Mouse (Mus musculus): ENCODE data around the gene Chst3. TPM values are rescaled to one million over a fixed set of nuclear protein-coding genes. Genes with fewer than 3 reads are reported as not detected.
"Not testable (repeated sequence)": the region's sequence is repeated elsewhere in the genome, so short reads cannot be mapped to it uniquely, and the experiment has no call there.

Chst3 gene
- polyA plus RNA-seq, 1 experiment: 1.7 TPM

DNA sequence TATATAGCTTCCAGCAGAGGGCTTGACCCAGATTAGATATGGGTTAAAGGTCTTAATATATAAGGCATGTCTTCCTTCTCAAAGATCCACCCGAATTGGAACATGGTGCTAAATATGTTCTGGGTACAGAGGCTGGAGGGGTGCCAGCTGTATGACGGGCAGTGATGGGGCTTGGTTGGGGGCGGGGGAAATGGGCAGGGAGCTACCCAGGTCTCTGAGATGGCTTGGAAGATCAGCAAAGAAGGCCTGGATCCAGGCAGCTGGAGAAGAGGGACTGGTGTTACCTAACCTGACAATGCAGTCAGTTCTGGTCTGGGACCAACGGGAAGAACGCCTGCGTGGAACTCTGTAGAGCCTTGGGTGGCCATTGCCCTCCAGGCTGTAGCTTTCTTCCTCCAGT, 10.1 kb upstream of the Chst3 start:
- Histone ChIP-seq H3K36me3 (ENCODE audit: control insufficient read depth, insufficient read depth) (no peaks in the 10 kb centered on the region), H3ac (ENCODE audit: control insufficient read depth, insufficient read length, low read depth) (no peak overlapping the region), H3K27me3 (ENCODE audit: control insufficient read depth, insufficient read depth, insufficient read length) (no peaks in the 10 kb centered on the region), H3K79me2 (ENCODE audit: control insufficient read depth, insufficient read depth) (no peaks in the 10 kb centered on the region), H3K79me3 (ENCODE audit: low read depth) (no peaks in the 10 kb centered on the region), H3K4me3 (ENCODE audit: insufficient read depth, poor library complexity, severe bottlenecking) (no peak overlapping the region)
- TF ChIP-seq CEBPB (IDR thresholded peaks at IDR 0.05; ENCODE audit: low read depth) (no peak), USF1 (IDR thresholded peaks at IDR 0.05; ENCODE audit: low read depth) (no peak), FOSL1 (IDR thresholded peaks at IDR 0.05; ENCODE audit: insufficient read depth, low read length, poor library complexity, severe bottlenecking) (no peak), CTCF (IDR thresholded peaks at IDR 0.05; ENCODE audit: control insufficient read depth, insufficient read depth, insufficient read length) (no peak), MYOG (IDR thresholded peaks at IDR 0.05; ENCODE audit: control insufficient read depth, extremely low read depth, insufficient read length) (no peak), MAX (IDR thresholded peaks at IDR 0.05) (no peak), MYOD1 (IDR thresholded peaks at IDR 0.05; ENCODE audit: control insufficient read depth, insufficient read length, low read depth) (no peak)

DNA sequence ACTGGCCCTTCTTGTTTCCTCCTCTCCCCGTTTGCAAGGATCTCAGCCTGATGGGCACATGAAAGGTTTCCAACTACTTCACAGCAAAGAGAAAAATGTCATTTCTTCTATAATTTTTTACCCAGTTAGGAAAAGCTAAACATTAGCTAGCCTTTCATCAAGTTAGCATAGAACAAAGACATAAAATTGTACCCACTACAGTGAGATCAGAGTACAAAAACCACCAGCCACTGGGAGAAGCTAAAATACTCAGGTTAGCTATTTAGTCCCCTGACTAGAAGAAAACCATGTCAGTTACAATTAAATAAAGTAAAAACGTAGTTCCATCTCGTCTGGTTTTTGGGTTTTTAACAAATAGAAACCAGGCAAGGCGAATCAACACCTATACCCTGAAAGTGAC, 8.6 kb upstream of the Chst3 start:
- Histone ChIP-seq H3K36me3 (ENCODE audit: control insufficient read depth, insufficient read depth) (no peaks in the 10 kb centered on the region), H3K27me3 (ENCODE audit: control insufficient read depth, insufficient read depth, insufficient read length) (no peaks in the 10 kb centered on the region), H3K79me2 (ENCODE audit: control insufficient read depth, insufficient read depth) (no peaks in the 10 kb centered on the region), H3K79me3 (ENCODE audit: low read depth) (no peaks in the 10 kb centered on the region), H3K4me3 (ENCODE audit: insufficient read depth, poor library complexity, severe bottlenecking) (no peak overlapping the region), H3ac (ENCODE audit: control insufficient read depth, insufficient read length, low read depth) (no peak overlapping the region)
- TF ChIP-seq MAX (IDR thresholded peaks at IDR 0.05) (no peak), FOSL1 (IDR thresholded peaks at IDR 0.05; ENCODE audit: insufficient read depth, low read length, poor library complexity, severe bottlenecking) (no peak)

DNA sequence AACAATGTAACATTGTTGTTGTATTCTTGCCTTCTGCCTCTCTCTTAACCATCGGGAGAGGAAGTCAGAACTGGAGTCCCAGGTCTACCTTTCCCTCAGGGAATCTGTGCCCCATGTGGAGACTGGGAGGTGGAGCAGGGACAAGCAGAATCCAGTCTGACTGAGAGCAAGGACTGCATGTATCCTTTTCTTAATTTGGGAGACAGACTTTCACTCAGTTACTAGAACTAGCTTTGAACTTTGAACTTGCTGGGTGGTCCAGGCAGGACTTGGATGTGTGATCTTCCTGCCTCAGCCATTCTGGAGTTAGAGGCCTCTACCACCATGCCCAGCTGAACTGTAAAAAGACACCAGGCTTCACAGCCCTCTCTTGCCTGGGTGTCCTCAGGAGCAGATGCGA, 5.5 kb upstream of the Chst3 start:
- no peaks in the 10 kb centered on the region for H3K36me3 ChIP-seq (ENCODE audit: control insufficient read depth, insufficient read depth)
- H3K79me2 ChIP-seq (ENCODE audit: control insufficient read depth, insufficient read depth): no peaks in the 10 kb centered on the region
- TF ChIP-seq USF1 (IDR thresholded peaks at IDR 0.05; ENCODE audit: low read depth) (no peak), MAX (IDR thresholded peaks at IDR 0.05) (no peak), MYOG (IDR thresholded peaks at IDR 0.05; ENCODE audit: control insufficient read depth, extremely low read depth, insufficient read length) (no peak), CTCF (IDR thresholded peaks at IDR 0.05; ENCODE audit: control insufficient read depth, insufficient read depth, insufficient read length) (no peak), CEBPB (IDR thresholded peaks at IDR 0.05; ENCODE audit: low read depth) (no peak), MYOD1 (IDR thresholded peaks at IDR 0.05; ENCODE audit: control insufficient read depth, insufficient read length, low read depth) (no peak), FOSL1 (IDR thresholded peaks at IDR 0.05; ENCODE audit: insufficient read depth, low read length, poor library complexity, severe bottlenecking) (no peak)
- H3K79me3 ChIP-seq (ENCODE audit: low read depth): no peaks in the 10 kb centered on the region
- no peak overlapping the region for H3ac ChIP-seq (ENCODE audit: control insufficient read depth, insufficient read length, low read depth)
- no peak overlapping the region for H3K4me3 ChIP-seq (ENCODE audit: insufficient read depth, poor library complexity, severe bottlenecking)
- no peaks in the 10 kb centered on the region for H3K27me3 ChIP-seq (ENCODE audit: control insufficient read depth, insufficient read depth, insufficient read length)

DNA sequence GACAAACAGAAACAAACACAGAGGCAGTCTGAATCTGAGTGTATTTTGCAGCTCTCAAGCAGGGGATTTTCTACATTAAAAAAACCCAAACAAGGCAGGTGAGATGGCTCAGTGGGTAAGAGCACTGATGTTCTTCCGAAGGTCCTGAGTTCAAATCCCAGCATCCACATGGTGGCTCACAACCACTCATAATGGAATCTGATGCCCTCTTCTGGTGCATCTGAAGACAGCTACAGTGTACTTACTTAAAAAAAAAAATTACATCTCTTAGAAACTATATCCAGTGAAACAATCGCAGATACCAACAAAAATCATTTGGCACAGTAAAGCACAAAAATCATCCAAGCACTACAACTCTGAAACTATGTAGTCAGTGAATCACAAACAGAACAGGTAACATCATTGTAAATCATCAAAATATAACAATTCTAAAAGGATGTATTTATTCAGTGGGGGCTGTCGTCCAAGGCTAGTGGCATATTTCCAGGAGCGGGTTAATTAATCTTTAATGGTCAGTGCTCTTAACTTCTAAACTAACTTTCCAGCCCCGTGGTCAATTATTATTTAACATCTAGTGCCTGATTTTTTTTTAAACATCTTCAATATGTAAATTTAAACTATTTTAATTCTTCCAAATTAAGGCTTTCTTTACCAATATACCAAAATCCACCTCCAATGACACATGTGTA, 2.7 kb upstream of the Chst3 start:
- not testable (repeated sequence) for H3K79me3 ChIP-seq (ENCODE audit: low read depth); H3K36me3 ChIP-seq (ENCODE audit: control insufficient read depth, insufficient read depth); H3K4me3 ChIP-seq (ENCODE audit: insufficient read depth, poor library complexity, severe bottlenecking); H3K79me2 ChIP-seq (ENCODE audit: control insufficient read depth, insufficient read depth); H3ac ChIP-seq (ENCODE audit: control insufficient read depth, insufficient read length, low read depth); H3K27me3 ChIP-seq (ENCODE audit: control insufficient read depth, insufficient read depth, insufficient read length)

DNA sequence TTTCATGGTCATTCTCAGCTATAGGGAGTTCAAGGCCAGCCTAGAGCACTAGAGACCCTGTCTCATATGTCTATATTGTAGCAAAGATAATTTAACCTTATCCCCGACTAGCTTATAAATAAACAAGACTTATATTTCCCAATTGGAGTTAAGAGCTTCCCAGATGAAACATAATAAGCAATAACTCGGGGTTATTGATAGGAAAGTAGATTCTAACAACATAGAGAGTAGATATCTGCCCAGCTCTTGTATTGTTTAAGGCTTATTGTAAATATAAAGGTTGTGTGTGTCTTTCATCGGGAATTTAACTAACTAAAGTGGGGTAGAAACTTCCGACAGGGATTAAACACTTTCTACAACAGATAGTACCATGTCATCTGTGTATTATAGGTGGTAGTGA, 1.5 kb upstream of the Chst3 start:
- Histone ChIP-seq H3K4me3 (ENCODE audit: insufficient read depth, poor library complexity, severe bottlenecking) (no peak overlapping the region), H3K79me2 (ENCODE audit: control insufficient read depth, insufficient read depth) (no peaks in the 10 kb centered on the region), H3ac (ENCODE audit: control insufficient read depth, insufficient read length, low read depth) (no peak overlapping the region), H3K27me3 (ENCODE audit: control insufficient read depth, insufficient read depth, insufficient read length) (no peaks in the 10 kb centered on the region), H3K79me3 (ENCODE audit: low read depth) (no peaks in the 10 kb centered on the region), H3K36me3 (ENCODE audit: control insufficient read depth, insufficient read depth) (no peaks in the 10 kb centered on the region)
- no peak for TF ChIP-seq CEBPB (IDR thresholded peaks at IDR 0.05; ENCODE audit: low read depth)
- no peak for TF ChIP-seq MYOG (IDR thresholded peaks at IDR 0.05; ENCODE audit: control insufficient read depth, extremely low read depth, insufficient read length)
- no peak for TF ChIP-seq USF1 (IDR thresholded peaks at IDR 0.05; ENCODE audit: low read depth)
- TF ChIP-seq MAX (IDR thresholded peaks at IDR 0.05): no peak
- TF ChIP-seq MYOD1 (IDR thresholded peaks at IDR 0.05; ENCODE audit: control insufficient read depth, insufficient read length, low read depth): no peak
- TF ChIP-seq CTCF (IDR thresholded peaks at IDR 0.05; ENCODE audit: control insufficient read depth, insufficient read depth, insufficient read length): no peak
- no peak for TF ChIP-seq FOSL1 (IDR thresholded peaks at IDR 0.05; ENCODE audit: insufficient read depth, low read length, poor library complexity, severe bottlenecking)

DNA sequence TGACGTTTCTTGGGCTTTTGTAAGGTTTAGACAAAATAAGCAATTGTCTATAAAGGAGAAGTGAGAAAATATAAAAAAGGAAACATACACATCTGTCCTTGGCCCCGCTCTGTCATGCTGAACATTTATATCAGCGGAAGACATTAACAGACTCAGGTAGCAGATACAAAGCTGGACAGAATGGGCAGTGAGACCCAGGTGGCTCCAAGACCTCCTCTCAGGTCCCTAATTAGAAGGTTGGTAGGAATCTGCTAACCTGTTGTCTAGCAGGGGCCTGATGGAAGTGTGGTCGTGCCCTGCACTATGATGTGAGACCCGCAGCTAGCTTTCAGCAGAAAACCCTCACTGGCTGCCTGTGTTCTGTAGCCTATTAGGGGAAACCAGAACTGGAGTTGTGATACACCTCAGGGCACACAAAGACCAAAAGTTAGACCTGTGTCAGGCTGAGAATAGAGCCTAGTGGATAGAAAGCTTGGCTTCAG, 1.0 kb upstream of the Chst3 start:
- TF ChIP-seq MYOD1 (IDR thresholded peaks at IDR 0.05; ENCODE audit: control insufficient read depth, insufficient read length, low read depth) (no peak), CTCF (IDR thresholded peaks at IDR 0.05; ENCODE audit: control insufficient read depth, insufficient read depth, insufficient read length) (no peak), USF1 (IDR thresholded peaks at IDR 0.05; ENCODE audit: low read depth) (no peak), CEBPB (IDR thresholded peaks at IDR 0.05; ENCODE audit: low read depth) (no peak), FOSL1 (IDR thresholded peaks at IDR 0.05; ENCODE audit: insufficient read depth, low read length, poor library complexity, severe bottlenecking) (no peak), MYOG (IDR thresholded peaks at IDR 0.05; ENCODE audit: control insufficient read depth, extremely low read depth, insufficient read length) (no peak), MAX (IDR thresholded peaks at IDR 0.05) (no peak)
- Histone ChIP-seq H3K27me3 (ENCODE audit: control insufficient read depth, insufficient read depth, insufficient read length) (no peaks in the 10 kb centered on the region), H3K4me3 (ENCODE audit: insufficient read depth, poor library complexity, severe bottlenecking) (no peak overlapping the region), H3ac (ENCODE audit: control insufficient read depth, insufficient read length, low read depth) (no peak overlapping the region), H3K79me2 (ENCODE audit: control insufficient read depth, insufficient read depth) (no peaks in the 10 kb centered on the region), H3K36me3 (ENCODE audit: control insufficient read depth, insufficient read depth) (no peaks in the 10 kb centered on the region), H3K79me3 (ENCODE audit: low read depth) (no peaks in the 10 kb centered on the region)

Data from C2C12 (cell line).